Mouse (Mus musculus) brain, embryonic 14.5 days (tissue): ENCODE data around the gene Cxcl17. TPM values are rescaled to one million over a fixed set of nuclear protein-coding genes. Genes with fewer than 3 reads are reported as not detected.
A peak's percentile ranks its signal among the peaks of the same experiment; 100 is the strongest.
"Not testable (repeated sequence)": the region's sequence is repeated elsewhere in the genome, so short reads cannot be mapped to it uniquely, and the experiment has no call there.

Source experiments
- DNase-seq: peaks from one replicate; pipeline ENCODE4 v3.0.0-alpha.2; 2011; ENCODE audit warnings: low read depth
- CTCF ChIP-seq: fragments of 200-500 bp; IDR thresholded peaks from 2 replicates; pipeline ENCODE4 v1.5.1; 2012; ENCODE audit warnings: inconsistent platforms, mild to moderate bottlenecking, moderate library complexity, borderline replicate concordance; ENCODE audit not compliant: insufficient read depth, insufficient read length; ENCODE audit errors: extremely low read depth
- POLR2A ChIP-seq: fragments of 200-500 bp; IDR thresholded peaks from 2 replicates; pipeline ENCODE4 v1.6.1; 2012; ENCODE audit warnings: mild to moderate bottlenecking, inconsistent platforms, borderline replicate concordance; ENCODE audit not compliant: poor library complexity, insufficient read depth, insufficient read length, severe bottlenecking; ENCODE audit errors: extremely low read depth
- polyA plus RNA-seq: library from polyadenylated mRNA; depleted of rRNA; stranded (reverse); fragments of >200 nt; gene quantifications from 2 replicates; pipeline ENCODE4 v1.2.3, GENCODE M21; 2012; rRNA removed

The Cxcl17 gene
- not detected in 2 replicates for polyA plus RNA-seq

- TF ChIP-seq CTCF (no peak), POLR2A (no peak)
- DNase-seq: no peak
Observed at GRCm38 (mm10) chr7:25412833-25413441, at the start of gene Cxcl17. Gene Cxcl17 (minus strand): TSS chr7:25412886.

GRCm38 (mm10) chr7:25462033-25462337 is 49.3 kb upstream of the Cxcl17 start:
- DNase-seq: not testable (repeated sequence)

GRCm38 (mm10) chr7:25461336-25462032 is 48.8 kb upstream of the Cxcl17 start:
- peak; percentile 93 for DNase-seq

GRCm38 (mm10) chr7:25452103-25452502 is 39.4 kb upstream of the Cxcl17 start:
- DNase-seq: no peak

GRCm38 (mm10) chr7:25449913-25450890 is 37.5 kb upstream of the Cxcl17 start:
- TF ChIP-seq POLR2A (no peak), CTCF (no peak)
- no peak for DNase-seq

More at GRCm38 (mm10) chr7:25452103-25452502, 39.4 kb upstream of the Cxcl17 start:
- no peak for TF ChIP-seq CTCF
- TF ChIP-seq POLR2A: no peak

GRCm38 (mm10) chr7:25440816-25441153 is 28.1 kb upstream of the Cxcl17 start:
- TF ChIP-seq POLR2A: no peak
- TF ChIP-seq CTCF: no peak
- no peak for DNase-seq

- no peak for DNase-seq
- no peak for TF ChIP-seq POLR2A
- TF ChIP-seq CTCF: no peak
Observed at GRCm38 (mm10) chr7:25439978-25440815, 27.5 kb upstream of the Cxcl17 start.

GRCm38 (mm10) chr7:25439124-25439822 is 26.6 kb upstream of the Cxcl17 start:
- no peak for TF ChIP-seq CTCF
- TF ChIP-seq POLR2A: no peak

GRCm38 (mm10) chr7:25436704-25437103 is 24.0 kb upstream of the Cxcl17 start:
- no peak for DNase-seq
- TF ChIP-seq CTCF (no peak), POLR2A (no peak)

More at GRCm38 (mm10) chr7:25439124-25439822, 26.6 kb upstream of the Cxcl17 start:
- DNase-seq: no peak

- no peak for DNase-seq
Observed at GRCm38 (mm10) chr7:25436226-25436625, 23.5 kb upstream of the Cxcl17 start.

GRCm38 (mm10) chr7:25435546-25435851 is 22.8 kb upstream of the Cxcl17 start:
- TF ChIP-seq CTCF (no peak), POLR2A (no peak)
- no peak for DNase-seq

More at GRCm38 (mm10) chr7:25436226-25436625, 23.5 kb upstream of the Cxcl17 start:
- TF ChIP-seq POLR2A: no peak
- TF ChIP-seq CTCF: no peak
